Mouse (Mus musculus): ENCODE measurements around the gene Nos1ap.
A peak's percentile ranks its signal among the peaks of the same experiment; 100 is the strongest.

Nos1ap gene

DNA sequence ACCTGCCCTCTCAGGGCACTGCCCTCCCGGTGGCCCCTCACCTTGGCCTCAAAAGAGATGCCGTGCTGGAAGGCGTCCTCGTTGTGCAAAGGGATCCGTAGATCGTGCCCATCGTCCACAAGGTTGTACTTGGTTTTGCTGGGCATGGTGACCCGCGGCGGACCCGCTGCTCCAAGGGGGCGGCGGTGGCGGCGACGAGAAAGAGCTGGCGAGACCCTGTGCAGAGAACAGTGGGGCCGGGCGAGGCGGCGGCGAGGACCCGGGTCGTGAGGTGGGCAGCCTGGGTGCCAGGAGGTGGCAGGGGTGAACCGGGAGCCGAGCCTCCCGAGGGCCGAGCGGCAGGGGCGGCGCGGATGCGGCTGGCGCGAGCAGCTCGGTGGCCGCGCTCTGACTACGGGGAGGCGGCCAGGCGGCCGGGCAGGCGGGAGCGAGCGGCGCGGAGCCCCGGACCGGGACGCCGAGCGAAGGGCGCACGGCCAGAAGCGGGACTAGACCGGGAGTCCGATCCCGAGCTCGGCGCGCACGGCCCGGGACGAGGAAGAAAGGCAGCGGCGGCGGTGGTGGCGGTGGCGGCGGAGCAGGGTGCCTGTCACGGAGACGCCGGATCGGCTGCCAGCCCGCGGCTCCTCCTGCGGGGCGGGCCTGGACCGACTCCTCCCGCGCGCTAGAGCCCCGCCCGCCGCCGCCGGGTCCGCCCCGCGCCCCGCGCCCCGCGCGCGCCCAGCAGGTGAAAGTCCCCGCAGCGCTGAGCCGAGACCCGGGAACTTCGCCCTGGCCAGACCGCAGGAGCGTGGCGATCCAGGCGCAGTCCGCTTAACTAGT, at the start of gene Nos1ap:
Gene Nos1ap, minus strand, starts transcription at position 643 of the 822 bp plus-strand sequence.
- peak; percentile 61 to 83 for DNase-seq (ENCODE audit: low spot score in 2 of 2)

- DNase-seq (ENCODE audit: low spot score in 2 of 2), result no peak
These were observed 49.3 kb upstream of the Nos1ap start for GRCm38 (mm10) chr1:170638941-170639340.

GRCm38 (mm10) chr1:170632856-170633255, 43.2 kb upstream of the Nos1ap start:
- no peak for DNase-seq (ENCODE audit: low spot score in 2 of 2)

DNA sequence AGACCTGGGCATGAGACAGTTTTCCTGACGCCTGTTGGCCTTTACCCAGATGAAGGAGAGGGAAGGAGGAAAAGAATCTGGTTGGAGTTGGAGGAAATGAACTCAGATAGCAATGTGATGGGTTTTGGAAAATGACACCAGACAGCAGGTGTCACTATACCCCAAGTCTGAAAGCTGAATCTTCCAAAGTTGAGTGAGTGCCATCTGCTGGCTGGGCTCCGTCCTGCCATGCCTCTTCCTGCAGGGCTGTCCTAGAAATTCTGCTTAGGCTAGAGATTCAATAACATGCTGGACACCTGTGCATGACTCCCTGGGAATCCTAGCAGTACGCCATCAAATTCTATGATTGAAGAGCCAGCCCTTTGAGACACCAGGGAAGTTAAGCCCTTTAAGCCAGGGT, 42.7 kb upstream of the Nos1ap start:
- peak; percentile 37 to 76 for DNase-seq (ENCODE audit: low spot score in 2 of 2)

- no peak for DNase-seq (ENCODE audit: low spot score in 2 of 2)
These were observed 41.9 kb upstream of the Nos1ap start for GRCm38 (mm10) chr1:170631571-170631970.

GRCm38 (mm10) chr1:170630489-170630888, 40.8 kb upstream of the Nos1ap start:
- no peak for DNase-seq (ENCODE audit: low spot score in 2 of 2)

DNA sequence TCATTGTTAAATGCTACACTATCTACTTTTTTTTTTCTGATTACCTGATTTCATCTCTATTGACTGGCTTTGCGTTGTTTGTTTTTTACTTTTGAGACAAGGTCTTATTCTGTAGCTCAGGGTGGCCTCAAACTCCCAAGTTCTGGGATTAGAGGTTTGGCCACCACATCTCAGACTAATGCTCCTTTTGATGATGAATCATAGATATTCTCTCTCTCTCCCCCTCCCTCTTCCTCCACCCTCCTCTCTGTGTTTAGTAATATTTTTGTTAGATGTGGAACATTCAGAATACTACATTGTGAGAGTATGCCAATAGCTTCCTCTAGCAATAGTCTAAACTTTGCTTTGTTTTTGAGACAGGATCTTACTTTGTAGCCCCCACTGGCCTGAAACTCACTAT, 33.8 kb upstream of the Nos1ap start:
- no peak for DNase-seq (ENCODE audit: low spot score in 2 of 2)

GRCm38 (mm10) chr1:170622934-170623333, 33.3 kb upstream of the Nos1ap start:
- no peak for DNase-seq (ENCODE audit: low spot score in 2 of 2)

DNA sequence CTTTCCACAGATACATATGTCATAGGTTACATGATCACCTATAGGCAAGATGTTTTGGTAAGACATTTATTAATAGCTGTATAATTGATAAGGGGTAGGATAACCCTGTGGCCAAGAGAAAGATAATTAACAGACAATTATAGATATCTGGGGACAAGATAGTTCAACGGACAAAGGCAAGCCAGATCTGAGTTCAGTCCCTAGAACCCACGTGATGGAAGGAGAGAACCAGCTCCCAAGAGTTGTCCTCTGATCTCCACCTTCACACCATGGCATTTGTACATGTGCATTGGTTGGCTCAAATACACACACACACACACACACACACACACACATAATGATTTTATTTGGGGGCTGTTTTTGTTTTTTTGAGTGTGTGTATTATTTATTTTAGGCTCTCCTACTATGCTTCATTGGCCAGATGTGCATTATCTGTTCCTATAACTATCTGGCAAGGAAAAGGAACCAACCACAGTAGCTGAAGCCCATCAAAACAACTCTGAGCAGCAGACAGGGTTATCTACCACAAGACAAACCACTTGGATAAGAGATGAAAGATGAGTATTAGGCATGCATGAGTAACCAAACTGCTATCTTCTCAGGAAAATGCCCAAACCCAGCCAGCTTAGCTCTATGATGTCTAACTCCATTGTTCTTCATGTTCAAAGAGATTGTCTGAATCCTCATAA, 30.2 kb upstream of the Nos1ap start:
- no peak for DNase-seq (ENCODE audit: low spot score in 2 of 2)

- DNase-seq (ENCODE audit: low spot score in 2 of 2), result peak; percentile 42 to 77
These were observed 23.6 kb upstream of the Nos1ap start for GRCm38 (mm10) chr1:170612968-170613872.

- no peak for DNase-seq (ENCODE audit: low spot score in 2 of 2)
These were observed 22.0 kb upstream of the Nos1ap start for GRCm38 (mm10) chr1:170611631-170612030.

GRCm38 (mm10) chr1:170610695-170611094, 21.0 kb upstream of the Nos1ap start:
- DNase-seq (ENCODE audit: low spot score in 2 of 2), result no peak

- no peak for DNase-seq (ENCODE audit: low spot score in 2 of 2)
These were observed 20.6 kb upstream of the Nos1ap start for GRCm38 (mm10) chr1:170610289-170610688.

GRCm38 (mm10) chr1:170609872-170610271, 20.2 kb upstream of the Nos1ap start:
- DNase-seq (ENCODE audit: low spot score in 2 of 2), result no peak

GRCm38 (mm10) chr1:170608461-170609071, 18.9 kb upstream of the Nos1ap start:
- no peak for DNase-seq (ENCODE audit: low spot score in 2 of 2)

GRCm38 (mm10) chr1:170607231-170607917, 17.7 kb upstream of the Nos1ap start:
- DNase-seq (ENCODE audit: low spot score in 2 of 2), result no peak

DNA sequence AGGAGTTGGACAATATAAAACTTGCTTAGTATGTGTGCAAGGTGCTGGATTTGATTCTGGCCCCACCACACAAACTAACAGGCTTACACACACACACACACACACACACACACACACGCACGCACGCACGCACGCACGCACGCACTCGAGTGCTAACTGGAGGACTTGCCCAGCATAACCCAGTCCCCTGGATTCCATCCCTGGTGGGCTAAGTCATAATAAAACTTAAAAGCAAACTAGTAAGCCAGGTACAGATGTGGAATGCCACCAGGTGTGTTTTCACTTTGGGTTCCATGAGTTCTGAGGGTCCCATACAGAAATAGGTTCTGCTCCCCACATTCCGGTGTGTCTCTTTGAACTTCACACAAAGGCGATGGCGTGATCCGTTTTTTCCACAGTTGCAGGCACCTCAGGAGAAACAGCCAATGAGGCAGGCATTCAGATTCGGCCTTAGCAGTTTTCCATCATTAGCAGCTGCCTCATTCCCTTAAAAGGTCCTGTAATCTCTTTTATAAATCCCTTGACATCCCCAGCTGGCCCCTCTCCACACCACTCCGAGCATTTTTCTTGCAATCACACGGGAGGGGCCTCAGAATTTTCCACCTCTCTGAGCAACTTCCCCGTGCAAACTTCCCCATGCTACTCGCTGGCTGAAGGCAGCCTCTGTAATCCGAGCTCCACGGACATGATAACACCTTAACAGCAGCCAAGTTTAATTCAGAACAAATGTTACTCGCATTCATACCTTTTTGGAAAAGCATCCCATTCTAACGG, 15.8 kb upstream of the Nos1ap start:
- no peak for DNase-seq (ENCODE audit: low spot score in 2 of 2)

- no peak for DNase-seq (ENCODE audit: low spot score in 2 of 2)
These were observed 4.9 kb upstream of the Nos1ap start for GRCm38 (mm10) chr1:170594575-170594974.

DNA sequence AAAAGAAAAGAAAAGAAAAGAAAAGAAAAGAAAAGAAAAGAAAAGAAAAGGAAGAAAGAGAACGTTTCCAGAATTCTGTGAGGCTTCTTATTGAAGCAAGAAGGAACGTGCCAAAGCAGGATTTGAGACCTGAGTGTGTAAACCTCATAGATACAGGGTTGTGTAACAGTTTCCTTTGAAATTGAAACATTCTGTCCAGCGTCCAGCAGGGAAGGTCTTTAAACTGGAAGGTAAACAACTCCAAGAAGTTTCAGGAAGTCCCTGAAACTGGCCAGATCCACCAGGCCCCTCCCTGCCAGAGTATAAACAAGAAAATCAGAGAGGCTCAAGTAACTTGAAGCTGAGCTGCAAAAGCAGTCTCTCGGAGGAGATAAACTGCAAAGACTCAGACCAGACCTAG, 870 bp upstream of the Nos1ap start:
- DNase-seq (ENCODE audit: low spot score in 2 of 2), result no peak

DNA sequence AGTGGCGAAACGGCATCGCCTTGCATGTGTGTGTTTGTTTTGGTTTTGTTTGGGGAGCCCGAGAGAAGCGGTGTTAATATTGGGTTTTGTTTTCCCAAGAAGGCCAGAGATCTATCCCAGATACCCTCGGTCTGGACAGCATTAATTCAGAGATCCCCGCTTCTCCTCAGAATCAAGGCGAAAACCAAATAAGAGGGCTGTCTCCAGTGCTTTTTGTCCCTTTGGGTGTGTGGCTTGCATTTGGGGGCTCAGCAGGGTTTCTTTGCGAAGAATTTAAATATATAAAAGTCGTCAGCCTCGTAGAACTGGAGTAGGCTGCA, 340 bp upstream of the Nos1ap start:
- no peak for DNase-seq (ENCODE audit: low spot score in 2 of 2)

GRCm38 (mm10) chr1:170588879-170589218, 812 bp downstream of the Nos1ap start:
- DNase-seq (ENCODE audit: low spot score in 2 of 2), result no peak

All from frontal cortex, postnatal 10 days (tissue).